Mouse (Mus musculus) lung, postnatal 36 days (tissue): ENCODE results near the gene Ero1l.

Experiments used
- DNase-seq: peaks from one replicate; pipeline ENCODE4 v3.0.0; 2022; ENCODE audit warnings: mixed read lengths

Gene Ero1l

GRCm38 (mm10) chr14:45318426-45319236 lies at the start of gene Ero1l:
Ero1l (minus strand) TSS chr14:45318771.
- DNase-seq: peak; percentile 86

GRCm38 (mm10) chr14:45365196-45365587 lies 46.6 kb upstream of the Ero1l start:
- no peak for DNase-seq

GRCm38 (mm10) chr14:45364211-45365195 lies 45.9 kb upstream of the Ero1l start:
- DNase-seq: peak; percentile 53

GRCm38 (mm10) chr14:45350931-45351859 lies 32.6 kb upstream of the Ero1l start, which contains the start of gene Styx:
Styx (plus strand) TSS chr14:45351093.
- peak; percentile 96 for DNase-seq

- peak; percentile 95 for DNase-seq
These were observed 11.1 kb upstream of the Ero1l start, which contains the start of gene Psmc6 for GRCm38 (mm10) chr14:45329589-45330181. Psmc6 (plus strand) TSS chr14:45329788.

GRCm38 (mm10) chr14:45329018-45329588 lies 10.5 kb upstream of the Ero1l start:
- DNase-seq: no peak

GRCm38 (mm10) chr14:45328072-45328713 lies 9.6 kb upstream of the Ero1l start:
- DNase-seq: no peak

- DNase-seq: peak; percentile 84
These were observed 6.9 kb upstream of the Ero1l start for GRCm38 (mm10) chr14:45325471-45325870.

GRCm38 (mm10) chr14:45323320-45323719 lies 4.7 kb upstream of the Ero1l start:
- no peak for DNase-seq

GRCm38 (mm10) chr14:45322450-45322849 lies 3.9 kb upstream of the Ero1l start:
- no peak for DNase-seq

- DNase-seq: no peak
These were observed 3.1 kb upstream of the Ero1l start for GRCm38 (mm10) chr14:45321622-45322021.

GRCm38 (mm10) chr14:45321067-45321466 lies 2.5 kb upstream of the Ero1l start:
- DNase-seq: no peak

- no peak for DNase-seq
These were observed 1.5 kb upstream of the Ero1l start for GRCm38 (mm10) chr14:45320111-45320510.

- DNase-seq: no peak
These were observed 653 bp upstream of the Ero1l start for GRCm38 (mm10) chr14:45319237-45319610.

GRCm38 (mm10) chr14:45317921-45318411 lies 605 bp downstream of the Ero1l start:
- peak; percentile 15 for DNase-seq

- no peak for DNase-seq
These were observed 1.6 kb downstream of the Ero1l start for GRCm38 (mm10) chr14:45316927-45317326.

GRCm38 (mm10) chr14:45310101-45310500 lies 8.5 kb downstream of the Ero1l start:
- DNase-seq: no peak

- DNase-seq: no peak
These were observed 8.9 kb downstream of the Ero1l start for GRCm38 (mm10) chr14:45309646-45310045.

- DNase-seq: no peak
These were observed 10.8 kb downstream of the Ero1l start for GRCm38 (mm10) chr14:45307630-45308328.

- DNase-seq: no peak
These were observed 12.7 kb downstream of the Ero1l start for GRCm38 (mm10) chr14:45305852-45306251.
